Mouse (Mus musculus) lung, postnatal 0 days (tissue): ENCODE results near the gene Cdan1.

Experiments
- CTCF ChIP-seq: IDR thresholded peaks from 2 replicates; pipeline ENCODE4 v1.5.1; 2016; ENCODE audit warnings: antibody characterized with exemption, mild to moderate bottlenecking
- EP300 ChIP-seq: IDR thresholded peaks from 2 replicates; pipeline ENCODE4 v1.6.1; 2016; ENCODE audit warnings: antibody characterized with exemption, mild to moderate bottlenecking, control low read depth

DNA sequence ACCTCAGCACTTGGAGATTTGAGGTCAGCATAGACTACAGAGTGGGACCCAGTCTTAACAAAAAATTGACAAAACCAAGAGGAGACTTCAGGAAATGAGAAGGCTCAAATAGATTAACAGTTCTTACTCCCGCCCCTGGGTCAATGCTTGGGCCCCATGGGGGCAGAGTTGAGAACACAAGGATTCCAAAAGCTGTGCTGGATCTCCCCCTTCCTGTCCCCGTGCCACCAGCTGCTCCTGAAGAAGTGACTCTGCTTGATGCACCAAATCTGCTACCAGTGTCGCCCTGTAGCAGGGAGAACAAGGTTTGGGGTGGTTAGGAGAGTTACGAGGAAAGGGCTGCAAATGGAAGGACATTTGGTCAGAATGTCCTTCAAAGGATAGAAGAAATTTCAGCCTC lies 126.3 kb downstream of the Cdan1 start:
- no peak for TF ChIP-seq CTCF
- TF ChIP-seq EP300 = no peak
